Mouse (Mus musculus): ENCODE measurements around the gene Siva1. TPM values are rescaled to one million over a fixed set of nuclear protein-coding genes. Genes with fewer than 3 reads are reported as not detected.

Siva1 gene
- polyA plus RNA-seq, 1 experiment from 2014 or later: 66.3 TPM

GRCm38 (mm10) chr12:112606998-112607397 lies 37.5 kb upstream of the Siva1 start:
- whole genome bisulfite sequencing: 74% methylated on average over 6 of the region's 6 CpGs

DNA sequence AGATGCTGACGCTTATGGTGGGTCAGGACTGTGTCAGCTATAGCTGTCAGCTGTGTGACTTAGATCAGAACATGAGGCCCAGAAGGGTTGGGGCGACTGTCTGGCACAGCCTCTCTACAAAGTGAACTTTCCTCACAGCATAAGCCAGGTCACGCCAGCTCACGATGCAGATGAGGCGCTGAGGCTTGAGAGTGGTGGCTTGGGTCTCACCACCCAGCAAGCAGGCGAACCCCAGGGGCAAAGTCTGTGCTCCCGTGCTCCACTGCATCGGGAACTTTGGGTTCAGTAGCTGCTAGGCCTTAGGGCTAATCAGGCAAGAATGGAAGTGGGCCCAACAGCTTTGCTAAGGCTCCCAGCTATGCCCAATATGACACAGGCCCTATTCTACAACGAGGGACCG lies 35.4 kb upstream of the Siva1 start:
- no peaks in the 10 kb centered on the region for H3K36me3 ChIP-seq
- H3K4me1 ChIP-seq (replicated peaks): peaks cover 9% of the 10 kb centered on the region
- 92% methylated on average over 10 of the region's 10 CpGs for WGBS
- no peak overlapping the region for H3K27ac ChIP-seq (replicated peaks)
- no peak overlapping the region for H3K4me3 ChIP-seq
- H3K9me3 ChIP-seq: no peaks in the 10 kb centered on the region
- H3K9ac ChIP-seq: no peak overlapping the region
- H3K4me2 ChIP-seq: no peak overlapping the region
- H3K27me3 ChIP-seq: no peaks in the 10 kb centered on the region
- ATAC-seq (ENCODE audit: low read depth): no peak

More at GRCm38 (mm10) chr12:112606998-112607397, 37.5 kb upstream of the Siva1 start:
- Histone ChIP-seq H3K36me3 (no peaks in the 10 kb centered on the region), H3K4me1 (replicated peaks) (peaks cover 13% of the 10 kb centered on the region), H3K4me3 (no peak overlapping the region), H3K9me3 (no peaks in the 10 kb centered on the region), H3K4me2 (no peak overlapping the region), H3K9ac (no peak overlapping the region), H3K27ac (replicated peaks) (no peak overlapping the region), H3K27me3 (no peaks in the 10 kb centered on the region)
- ATAC-seq (ENCODE audit: low read depth): no peak

DNA sequence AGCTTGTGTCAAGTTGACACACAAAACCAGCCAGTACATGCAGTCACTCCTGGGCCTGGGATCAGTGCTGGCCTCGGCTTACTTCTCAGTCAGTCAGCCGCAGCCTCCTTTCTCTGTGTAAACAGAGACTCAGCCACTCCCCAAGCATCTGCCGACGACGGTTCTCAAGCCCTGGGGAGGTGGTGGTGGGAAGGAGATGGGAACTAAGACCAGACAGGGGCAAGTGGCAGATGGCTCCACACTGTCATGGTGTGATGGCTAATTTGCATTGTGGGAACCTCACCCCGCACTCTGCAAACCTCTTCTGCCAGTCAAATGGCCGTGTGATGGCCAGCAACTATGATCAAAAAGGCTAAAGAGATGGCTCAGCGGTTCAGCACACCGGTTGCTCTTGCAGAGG lies 27.8 kb upstream of the Siva1 start:
- peaks cover 34% of the 10 kb centered on the region for H3K27me3 ChIP-seq
- H3K36me3 ChIP-seq: no peaks in the 10 kb centered on the region
- no peak overlapping the region for H3K4me2 ChIP-seq
- 62% methylated on average over 9 of the region's 9 CpGs for WGBS
- H3K4me1 ChIP-seq (replicated peaks): peaks cover 23% of the 10 kb centered on the region
- H3K27ac ChIP-seq (replicated peaks): no peak overlapping the region
- no peak overlapping the region for H3K9ac ChIP-seq
- H3K4me3 ChIP-seq: no peak overlapping the region
- no peaks in the 10 kb centered on the region for H3K9me3 ChIP-seq
- no peak for ATAC-seq (ENCODE audit: low read depth)

DNA sequence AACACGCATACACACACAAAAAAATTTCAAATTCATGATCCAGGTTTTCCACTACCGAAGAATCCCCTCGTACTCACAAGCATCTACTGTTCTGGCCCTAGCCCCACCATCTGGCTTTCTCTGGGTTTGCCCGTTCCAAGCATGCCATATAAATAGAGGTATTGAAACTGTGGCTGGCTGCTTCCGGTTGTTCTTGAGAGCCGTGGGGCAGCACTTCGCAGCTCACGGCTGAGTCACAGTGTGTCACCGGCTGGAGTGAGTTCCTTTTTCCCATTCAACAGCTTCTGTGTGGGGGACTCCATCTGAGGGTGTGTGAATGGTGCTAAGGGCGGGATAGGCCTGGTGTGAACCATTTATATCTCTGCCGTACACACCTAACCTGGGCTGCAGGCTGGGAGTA lies 27.3 kb upstream of the Siva1 start:
- H3K4me3 ChIP-seq: no peak overlapping the region
- H3K27me3 ChIP-seq: peaks cover 39% of the 10 kb centered on the region
- H3K27ac ChIP-seq (replicated peaks): no peak overlapping the region
- peaks cover 23% of the 10 kb centered on the region for H3K4me1 ChIP-seq (replicated peaks)
- 82% methylated on average over 11 of the region's 11 CpGs for WGBS
- no peak overlapping the region for H3K4me2 ChIP-seq
- no peaks in the 10 kb centered on the region for H3K36me3 ChIP-seq
- ATAC-seq (ENCODE audit: low read depth): no peak
- no peaks in the 10 kb centered on the region for H3K9me3 ChIP-seq
- H3K9ac ChIP-seq: no peak overlapping the region

GRCm38 (mm10) chr12:112617898-112618380 lies 26.5 kb upstream of the Siva1 start:
- Histone ChIP-seq H3K27ac (replicated peaks) (no peak overlapping the region), H3K27me3 (peaks cover 46% of the 10 kb centered on the region), H3K36me3 (no peaks in the 10 kb centered on the region), H3K4me3 (no peak overlapping the region), H3K9me3 (no peaks in the 10 kb centered on the region), H3K4me2 (no peak overlapping the region), H3K4me1 (replicated peaks) (peaks cover 25% of the 10 kb centered on the region), H3K9ac (no peak overlapping the region)
- ATAC-seq (ENCODE audit: low read depth): peak; percentile 44
- 8% methylated on average over 8 of the region's 8 CpGs for WGBS

DNA sequence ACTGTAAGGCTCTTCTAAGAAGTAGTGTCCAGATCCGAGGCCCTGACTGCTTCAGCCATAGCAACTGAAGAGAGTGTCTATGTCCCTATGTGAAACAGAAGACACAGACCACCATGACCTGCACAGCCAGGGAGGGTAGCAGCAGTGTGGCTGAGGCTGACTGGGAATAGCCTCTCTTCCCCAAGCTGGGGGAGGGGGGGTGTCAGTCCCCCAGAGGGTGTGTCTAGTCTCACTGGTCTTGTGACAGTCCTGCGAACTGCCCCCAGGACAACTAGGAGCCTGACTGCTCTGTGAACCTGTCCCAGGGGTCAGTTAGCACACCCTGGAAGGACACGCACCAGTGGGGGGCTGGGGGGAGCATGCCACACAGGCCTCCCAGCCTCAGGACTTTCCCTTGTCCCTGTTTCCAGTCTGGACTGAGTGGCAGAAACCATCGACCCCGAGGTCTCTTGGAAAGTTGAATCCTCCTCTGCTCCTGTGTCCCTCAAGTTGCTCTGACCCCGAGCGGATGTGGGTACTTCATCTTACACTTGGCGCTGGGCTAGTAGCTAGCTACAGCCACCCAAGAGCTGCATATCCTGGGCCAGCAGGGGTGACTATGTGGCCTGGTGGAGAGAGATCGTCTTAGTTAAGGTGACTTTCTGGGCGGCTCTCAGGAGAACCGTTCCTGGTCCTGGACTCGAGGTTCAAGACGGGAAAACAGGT lies 25.3 kb upstream of the Siva1 start:
- peak overlapping the region; percentile 49 for H3K4me3 ChIP-seq
- H3K9ac ChIP-seq: 0 out of 2 replicates have a peak overlapping the region, but pooled peaks have one; percentile 69
- WGBS: 24% methylated on average over 13 of the region's 13 CpGs

GRCm38 (mm10) chr12:112619686-112620353 lies 24.7 kb upstream of the Siva1 start, which contains the start of gene Adssl1:
TSS of gene Adssl1 (plus strand) at chr12:112620045.
- peak; percentile 44; the same call in 1 of the 2 replicates for ATAC-seq (ENCODE audit: low read depth)
- Histone ChIP-seq H3K4me2 (peak within 1 kb of the TSS; percentile 93), H3K27me3 (peaks cover 47% of the 10 kb centered on the region), H3K9ac (peak within 1 kb of the TSS; percentile 69), H3K4me1 (replicated peaks) (peaks cover 28% of the 10 kb centered on the region), H3K9me3 (no peaks in the 10 kb centered on the region), H3K4me3 (peak within 1 kb of the TSS; percentile 49), H3K36me3 (no peaks in the 10 kb centered on the region), H3K27ac (replicated peaks) (no peak within 1 kb of the TSS)
- WGBS: under 1% methylated on average over 56 of the region's 56 CpGs

More for the DNA sequence above, 25.3 kb upstream of the Siva1 start:
- H3K36me3 ChIP-seq: no peaks in the 10 kb centered on the region
- no peak for ATAC-seq (ENCODE audit: low read depth)
- H3K27me3 ChIP-seq: peaks cover 47% of the 10 kb centered on the region
- H3K4me2 ChIP-seq: peak overlapping the region; percentile 93
- peaks cover 28% of the 10 kb centered on the region for H3K4me1 ChIP-seq (replicated peaks)
- H3K9me3 ChIP-seq: no peaks in the 10 kb centered on the region
- H3K27ac ChIP-seq (replicated peaks): no peak overlapping the region

DNA sequence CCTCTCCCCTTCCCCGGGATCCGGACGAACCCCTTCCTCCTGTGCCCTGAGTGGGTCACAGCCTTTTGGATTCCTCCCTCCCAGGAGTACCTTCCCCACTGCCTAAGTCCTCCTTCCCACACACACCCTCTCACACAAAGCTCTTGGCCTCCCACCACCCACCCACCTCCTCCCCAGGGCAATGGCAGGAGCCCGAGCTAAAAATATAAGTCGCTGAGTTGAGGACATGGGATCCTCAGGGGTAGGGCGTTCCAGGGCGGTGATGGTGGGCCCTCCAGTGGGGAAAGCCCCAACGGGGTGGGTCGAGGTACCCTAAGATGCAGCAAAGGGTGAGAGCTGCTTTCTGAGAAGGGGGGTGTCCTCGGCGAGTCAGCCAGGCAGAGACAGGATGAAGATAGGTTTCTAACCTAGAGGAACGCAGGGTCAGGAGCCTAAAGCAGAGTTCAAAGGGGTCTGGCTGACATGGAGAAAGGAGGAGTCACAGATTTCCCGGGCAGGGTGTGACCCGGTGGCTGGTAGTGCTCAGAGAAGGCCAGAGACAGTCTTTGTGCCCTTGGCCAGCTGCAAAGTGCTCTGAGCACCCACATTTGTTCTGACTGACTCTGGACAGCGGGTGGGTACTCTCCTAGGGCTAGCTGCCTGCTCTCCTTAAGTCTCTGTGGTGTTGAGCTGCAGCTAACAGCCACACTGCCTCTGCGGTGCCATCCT lies 24.0 kb upstream of the Siva1 start:
- WGBS: 13% methylated on average over 15 of the region's 16 CpGs
- peak overlapping the region; percentile 93 for H3K4me2 ChIP-seq
- peaks cover 47% of the 10 kb centered on the region for H3K27me3 ChIP-seq
- peak overlapping the region; percentile 49 for H3K4me3 ChIP-seq
- ATAC-seq (ENCODE audit: low read depth): peak; percentile 11; the same call in 1 of the 2 replicates
- peaks cover 28% of the 10 kb centered on the region for H3K4me1 ChIP-seq (replicated peaks)
- H3K36me3 ChIP-seq: no peaks in the 10 kb centered on the region
- H3K9me3 ChIP-seq: no peaks in the 10 kb centered on the region
- no peak overlapping the region for H3K27ac ChIP-seq (replicated peaks)
- H3K9ac ChIP-seq: peak overlapping the region; percentile 69

DNA sequence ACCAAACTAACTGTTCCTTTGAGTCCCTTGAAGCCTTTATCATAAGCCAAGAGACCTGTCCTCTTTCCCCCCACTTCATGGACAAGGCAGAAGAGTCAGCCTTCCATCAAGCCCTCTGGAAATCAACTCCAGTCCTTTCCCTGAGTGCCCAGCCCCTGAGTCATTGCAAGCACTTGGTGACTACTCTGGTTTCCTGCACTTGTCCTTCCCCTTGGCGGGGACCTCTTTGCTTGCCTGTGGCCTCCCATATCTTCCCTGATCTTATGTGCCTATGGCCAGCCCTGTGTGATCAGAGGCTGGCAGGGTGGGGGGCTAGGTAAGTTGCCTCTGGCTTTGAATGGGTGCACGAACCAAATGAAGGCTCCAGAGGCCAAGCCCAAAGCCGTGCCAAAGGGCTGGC lies 22.6 kb upstream of the Siva1 start:
- Histone ChIP-seq H3K27me3 (peaks cover 47% of the 10 kb centered on the region), H3K36me3 (no peaks in the 10 kb centered on the region), H3K9ac (no peak overlapping the region), H3K9me3 (no peaks in the 10 kb centered on the region), H3K4me3 (no peak overlapping the region), H3K4me2 (no peak overlapping the region), H3K4me1 (replicated peaks) (peaks cover 28% of the 10 kb centered on the region), H3K27ac (replicated peaks) (no peak overlapping the region)
- no peak for ATAC-seq (ENCODE audit: low read depth)
- 90% methylated on average over 3 of the region's 3 CpGs for WGBS

DNA sequence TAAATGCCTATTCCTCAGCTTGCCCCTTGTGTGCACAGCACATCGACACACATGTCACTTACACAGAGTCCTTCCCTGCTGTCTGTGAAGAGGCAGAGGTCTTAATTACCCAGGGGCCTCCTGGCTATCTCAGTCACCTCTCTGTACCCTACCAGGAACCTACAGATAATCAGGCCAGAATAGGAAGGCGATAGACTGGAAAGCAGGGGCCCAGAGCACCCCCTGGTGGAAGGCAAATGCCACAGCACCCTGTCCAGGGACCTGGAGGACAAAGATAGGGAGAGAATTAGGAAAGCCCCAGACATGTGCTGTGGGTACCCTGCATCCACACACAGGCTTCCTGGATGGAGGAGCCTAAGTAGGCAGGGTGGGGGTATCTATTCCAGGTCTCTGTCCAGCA lies 20.7 kb upstream of the Siva1 start:
- Histone ChIP-seq H3K4me2 (no peak overlapping the region), H3K9ac (no peak overlapping the region), H3K27ac (replicated peaks) (no peak overlapping the region), H3K27me3 (peaks cover 40% of the 10 kb centered on the region), H3K4me1 (replicated peaks) (peaks cover 29% of the 10 kb centered on the region), H3K9me3 (no peaks in the 10 kb centered on the region), H3K36me3 (no peaks in the 10 kb centered on the region), H3K4me3 (no peak overlapping the region)
- 0 out of 2 replicates have a peak, but pooled peaks have one; percentile 9 for ATAC-seq (ENCODE audit: low read depth)
- WGBS: 13% methylated on average over 2 of the region's 2 CpGs

- H3K36me3 ChIP-seq: no peaks in the 10 kb centered on the region
- H3K4me2 ChIP-seq: no peak overlapping the region
- H3K27me3 ChIP-seq: peaks cover 23% of the 10 kb centered on the region
- H3K4me1 ChIP-seq (replicated peaks): peaks cover 16% of the 10 kb centered on the region
- no peak overlapping the region for H3K27ac ChIP-seq (replicated peaks)
- no peak overlapping the region for H3K4me3 ChIP-seq
- no peak overlapping the region for H3K9ac ChIP-seq
- ATAC-seq (ENCODE audit: low read depth): no peak
- 87% methylated on average over 4 of the region's 4 CpGs for WGBS
- H3K9me3 ChIP-seq: no peaks in the 10 kb centered on the region
Observed at GRCm38 (mm10) chr12:112625700-112626099, 18.8 kb upstream of the Siva1 start.

DNA sequence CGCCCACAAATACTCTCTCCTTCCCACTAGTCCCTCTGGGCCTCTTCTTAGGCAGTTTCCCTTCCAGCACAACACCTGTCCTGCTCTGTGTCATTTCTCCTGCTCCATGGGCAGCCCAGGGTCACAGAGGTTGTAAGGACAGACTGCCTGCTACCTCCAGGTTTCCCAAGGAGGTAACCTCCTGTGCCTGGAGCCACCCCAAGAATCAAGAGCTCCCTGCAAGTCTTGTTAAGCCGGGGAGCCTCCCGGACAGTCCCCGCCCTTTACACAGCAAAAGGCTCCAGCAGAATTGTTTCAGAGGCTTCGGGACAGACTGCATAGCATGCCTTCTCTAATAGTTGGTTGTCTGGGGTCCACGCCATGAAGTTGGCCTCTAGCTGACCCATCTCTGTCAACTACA lies 18.0 kb upstream of the Siva1 start:
- Histone ChIP-seq H3K4me2 (no peak overlapping the region), H3K4me3 (no peak overlapping the region), H3K36me3 (no peaks in the 10 kb centered on the region), H3K27me3 (peaks cover 15% of the 10 kb centered on the region), H3K9me3 (no peaks in the 10 kb centered on the region), H3K9ac (no peak overlapping the region), H3K4me1 (replicated peaks) (peaks cover 14% of the 10 kb centered on the region), H3K27ac (replicated peaks) (no peak overlapping the region)
- no peak for ATAC-seq (ENCODE audit: low read depth)
- WGBS: 80% methylated on average over 6 of the region's 6 CpGs
